Mouse (Mus musculus) ES-CJ7 (cell line): ENCODE data around the gene Zfp710.
"Not testable (repeated sequence)": the region's sequence is repeated elsewhere in the genome, so short reads cannot be mapped to it uniquely, and the experiment has no call there.

ENCODE experiments used
- DNase-seq: peaks from one replicate; pipeline ENCODE4 v3.0.0; 2011; ENCODE audit warnings: low read depth, low spot score

Zfp710 gene

GRCm38 (mm10) chr7:80024521-80025390 lies at the start of gene Zfp710:
Zfp710 (plus strand) TSS chr7:80024814.
- peak; percentile 98 for DNase-seq

- DNase-seq = peak; percentile 71
Measured at GRCm38 (mm10) chr7:79975316-79975715, 49.3 kb upstream of the Zfp710 start.

- no peak for DNase-seq
Measured at GRCm38 (mm10) chr7:79986717-79987116, 37.9 kb upstream of the Zfp710 start.

GRCm38 (mm10) chr7:79987745-79988144 lies 36.9 kb upstream of the Zfp710 start:
- no peak for DNase-seq

GRCm38 (mm10) chr7:79988466-79988865 lies 36.1 kb upstream of the Zfp710 start:
- DNase-seq = not testable (repeated sequence)

- DNase-seq = peak; percentile 75
Measured at GRCm38 (mm10) chr7:79994476-79994875, 30.1 kb upstream of the Zfp710 start.

GRCm38 (mm10) chr7:79997761-79998160 lies 26.9 kb upstream of the Zfp710 start:
- DNase-seq = no peak

GRCm38 (mm10) chr7:80002353-80003055 lies 22.1 kb upstream of the Zfp710 start:
- no peak for DNase-seq

- DNase-seq = no peak
Measured at GRCm38 (mm10) chr7:80004776-80005554, 19.6 kb upstream of the Zfp710 start.

- DNase-seq = no peak
Measured at GRCm38 (mm10) chr7:80010680-80011079, 13.9 kb upstream of the Zfp710 start.

- DNase-seq = peak; percentile 92
Measured at GRCm38 (mm10) chr7:80011470-80011869, 13.1 kb upstream of the Zfp710 start.

GRCm38 (mm10) chr7:80013884-80014550 lies 10.6 kb upstream of the Zfp710 start:
- DNase-seq = peak; percentile 98

GRCm38 (mm10) chr7:80014826-80015755 lies 9.5 kb upstream of the Zfp710 start:
- peak; percentile 98 for DNase-seq

- no peak for DNase-seq
Measured at GRCm38 (mm10) chr7:80018506-80019452, 5.8 kb upstream of the Zfp710 start.

GRCm38 (mm10) chr7:80023621-80024435 lies 786 bp upstream of the Zfp710 start:
- DNase-seq = peak; percentile 76

- no peak for DNase-seq
Measured at GRCm38 (mm10) chr7:80025391-80026117, 940 bp downstream of the Zfp710 start.

GRCm38 (mm10) chr7:80026118-80026989 lies 1.7 kb downstream of the Zfp710 start:
- DNase-seq = no peak
